Mouse (Mus musculus): ENCODE results near the gene Aldh1a3.

Gene Aldh1a3

GRCm38 (mm10) chr7:66418981-66419380, 8.3 kb downstream of the Aldh1a3 start:
- DNase-seq (ENCODE audit: low spot score in 2 of 2) = no peak

GRCm38 (mm10) chr7:66416829-66417228, 10.5 kb downstream of the Aldh1a3 start:
- no peak for DNase-seq (ENCODE audit: low spot score in 2 of 2)

GRCm38 (mm10) chr7:66413093-66413492, 14.2 kb downstream of the Aldh1a3 start:
- DNase-seq (ENCODE audit: low spot score in 2 of 2) = no peak

- no peak for DNase-seq (ENCODE audit: low spot score in 2 of 2)
Observed at GRCm38 (mm10) chr7:66409433-66409832, 17.9 kb downstream of the Aldh1a3 start.

GRCm38 (mm10) chr7:66406971-66407370, 20.3 kb downstream of the Aldh1a3 start:
- DNase-seq (ENCODE audit: low spot score in 2 of 2) = no peak

- DNase-seq (ENCODE audit: low spot score in 2 of 2) = no peak
Observed at GRCm38 (mm10) chr7:66405951-66406721, 21.2 kb downstream of the Aldh1a3 start.

GRCm38 (mm10) chr7:66405541-66405940, 21.8 kb downstream of the Aldh1a3 start:
- DNase-seq (ENCODE audit: low spot score in 2 of 2) = no peak

- no peak for DNase-seq (ENCODE audit: low spot score in 2 of 2)
Observed at GRCm38 (mm10) chr7:66404802-66405201, 22.5 kb downstream of the Aldh1a3 start.

GRCm38 (mm10) chr7:66404141-66404540, 23.2 kb downstream of the Aldh1a3 start:
- no peak for DNase-seq (ENCODE audit: low spot score in 2 of 2)

GRCm38 (mm10) chr7:66402876-66403275, 24.4 kb downstream of the Aldh1a3 start:
- DNase-seq (ENCODE audit: low spot score in 2 of 2) = no peak

GRCm38 (mm10) chr7:66401605-66402004, 25.7 kb downstream of the Aldh1a3 start:
- no peak for DNase-seq (ENCODE audit: low spot score in 2 of 2)

- DNase-seq (ENCODE audit: low spot score in 2 of 2) = no peak
Observed at GRCm38 (mm10) chr7:66397288-66397687, 30.0 kb downstream of the Aldh1a3 start.

- peak; percentile 63 to 69 for DNase-seq (ENCODE audit: low spot score in 2 of 2)
Observed at GRCm38 (mm10) chr7:66388621-66389532, 38.4 kb downstream of the Aldh1a3 start.

GRCm38 (mm10) chr7:66387813-66388521, 39.4 kb downstream of the Aldh1a3 start, which contains the start of gene Lrrk1:
Lrrk1 (minus strand) TSS chr7:66388350.
- peak; percentile 71 for DNase-seq (ENCODE audit: low spot score in 2 of 2)

GRCm38 (mm10) chr7:66387419-66387812, 39.9 kb downstream of the Aldh1a3 start:
- no peak for DNase-seq (ENCODE audit: low spot score in 2 of 2)

GRCm38 (mm10) chr7:66386411-66386810, 40.9 kb downstream of the Aldh1a3 start:
- DNase-seq (ENCODE audit: low spot score in 2 of 2) = no peak

- DNase-seq (ENCODE audit: low spot score in 2 of 2) = no peak
Observed at GRCm38 (mm10) chr7:66385826-66386225, 41.5 kb downstream of the Aldh1a3 start.

- no peak for DNase-seq (ENCODE audit: low spot score in 2 of 2)
Observed at GRCm38 (mm10) chr7:66384891-66385290, 42.4 kb downstream of the Aldh1a3 start.

- DNase-seq (ENCODE audit: low spot score in 2 of 2) = peak; percentile 36 to 63
Observed at GRCm38 (mm10) chr7:66384213-66384612, 43.1 kb downstream of the Aldh1a3 start.

GRCm38 (mm10) chr7:66376560-66376959, 50.8 kb downstream of the Aldh1a3 start:
- no peak for DNase-seq (ENCODE audit: low spot score in 2 of 2)

- DNase-seq (ENCODE audit: low spot score in 2 of 2) = no peak
Observed at GRCm38 (mm10) chr7:66375736-66376135, 51.6 kb downstream of the Aldh1a3 start.

- DNase-seq (ENCODE audit: low spot score in 2 of 2) = no peak
Observed at GRCm38 (mm10) chr7:66373391-66373790, 53.9 kb downstream of the Aldh1a3 start.
